Comparison of ENCODE assay signal across 9 mouse cellular contexts in genomic region chr6:114891272-114891671, GRCm38 (mm10).
DNase-seq lines count a peak whose midpoint lies in the region; ATAC-seq and TF ChIP-seq lines count a peak whose summit lies in the region.
"Had no signal": no experiment of that assay in that cellular context is flagged by ENCODE, and none has a peak within 500 bp of the region (broad histone marks: within the 10 kb centered on the region; RNA-seq: fewer than 3 reads in every experiment).

No protein-coding gene starts in this region.

- DNase-seq in embryonic facial prominence, embryonic 10.5 days (ENCODE audit: low spot score): no peak
- no peak for DNase-seq in kidney, postnatal 0 days (ENCODE audit: low spot score)
- DNase-seq in kidney, postnatal 10 days: no peak
- no peak for DNase-seq in spleen, postnatal 14 days (ENCODE audit: low spot score in 2 of 2)
- no peak for DNase-seq in ovary, postnatal 14 days (ENCODE audit: low spot score)

- H3K4me3 ChIP-seq in embryonic facial prominence, embryonic 12.5 days: no peak overlapping the region
- H3K4me3 ChIP-seq in embryonic facial prominence, embryonic 10.5 days: no peak overlapping the region
- no peak overlapping the region for H3K4me3 ChIP-seq in kidney, postnatal 0 days (replicated peaks; ENCODE audit: low read depth, low read length)
- no peak overlapping the region for H3K4me3 ChIP-seq in embryonic facial prominence, embryonic 13.5 days
- no peak overlapping the region for H3K4me3 ChIP-seq in intestine, postnatal 0 days (ENCODE audit: low read depth, low read length)

- WGBS in embryonic facial prominence, embryonic 12.5 days: 91% methylated on average over 12 of the region's 12 CpGs
- 89% methylated on average over 12 of the region's 12 CpGs for WGBS in embryonic facial prominence, embryonic 10.5 days
- 93% methylated on average over 12 of the region's 12 CpGs for WGBS in kidney, postnatal 0 days
- 87% methylated on average over 12 of the region's 12 CpGs for WGBS in embryonic facial prominence, embryonic 13.5 days
- WGBS in intestine, postnatal 0 days: 93% methylated on average over 12 of the region's 12 CpGs

- H3K9me3 ChIP-seq in embryonic facial prominence, embryonic 12.5 days: no peaks in the 10 kb centered on the region
- H3K9me3 ChIP-seq in embryonic facial prominence, embryonic 10.5 days: no peaks in the 10 kb centered on the region
- H3K9me3 ChIP-seq in kidney, postnatal 0 days (replicated peaks; ENCODE audit: low read length): no peaks in the 10 kb centered on the region
- no peaks in the 10 kb centered on the region for H3K9me3 ChIP-seq in embryonic facial prominence, embryonic 13.5 days
- no peaks in the 10 kb centered on the region for H3K9me3 ChIP-seq in intestine, postnatal 0 days (ENCODE audit: control insufficient read depth)

- TF ChIP-seq CTCF in kidney, postnatal 0 days (IDR thresholded peaks at IDR 0.05; ENCODE audit: low read depth): no peak
- no peak for TF ChIP-seq CTCF in intestine, postnatal 0 days (IDR thresholded peaks at IDR 0.05; ENCODE audit: low read depth)

- H3K27me3 ChIP-seq in embryonic facial prominence, embryonic 12.5 days: no peaks in the 10 kb centered on the region
- H3K27me3 ChIP-seq in embryonic facial prominence, embryonic 10.5 days (replicated peaks; ENCODE audit: low read depth, poor library complexity, severe bottlenecking): no peaks in the 10 kb centered on the region
- H3K27me3 ChIP-seq in kidney, postnatal 0 days (ENCODE audit: insufficient read depth, low read length): no peaks in the 10 kb centered on the region
- no peaks in the 10 kb centered on the region for H3K27me3 ChIP-seq in embryonic facial prominence, embryonic 13.5 days
- H3K27me3 ChIP-seq in intestine, postnatal 0 days (replicated peaks; ENCODE audit: control insufficient read depth, insufficient read depth, low read length): no peaks in the 10 kb centered on the region

- H3K4me1 ChIP-seq in embryonic facial prominence, embryonic 12.5 days: peaks cover 73% of the 10 kb centered on the region
- peaks cover 85% of the 10 kb centered on the region for H3K4me1 ChIP-seq in embryonic facial prominence, embryonic 10.5 days
- H3K4me1 ChIP-seq in kidney, postnatal 0 days (replicated peaks; ENCODE audit: insufficient read depth, low read length): peaks cover 41% of the 10 kb centered on the region
- peaks cover 89% of the 10 kb centered on the region for H3K4me1 ChIP-seq in embryonic facial prominence, embryonic 13.5 days
- 0 out of 2 replicates have a peak, but pooled peaks cover 4% of the 10 kb centered on the region for H3K4me1 ChIP-seq in intestine, postnatal 0 days (replicated peaks; ENCODE audit: control insufficient read depth, insufficient read depth, low read length)

- H3K27ac ChIP-seq in embryonic facial prominence, embryonic 12.5 days: peak overlapping the region; percentile 51; the same call in 1 of the 2 replicates
- H3K27ac ChIP-seq in embryonic facial prominence, embryonic 10.5 days (replicated peaks): no peak overlapping the region
- peak overlapping the region; percentile 36; the same call in 1 of the 2 replicates for H3K27ac ChIP-seq in kidney, postnatal 0 days
- H3K27ac ChIP-seq in embryonic facial prominence, embryonic 13.5 days: peak overlapping the region; percentile 75
- no peak overlapping the region for H3K27ac ChIP-seq in intestine, postnatal 0 days (ENCODE audit: low read depth, low read length)
- H3K27ac ChIP-seq: liver, embryonic 14.5 days had no signal

- no peak overlapping the region for H3K9ac ChIP-seq in embryonic facial prominence, embryonic 12.5 days
- H3K9ac ChIP-seq in kidney, postnatal 0 days (ENCODE audit: low read depth, low read length): no peak overlapping the region
- 0 out of 2 replicates have a peak overlapping the region, but pooled peaks have one; percentile 23 for H3K9ac ChIP-seq in embryonic facial prominence, embryonic 13.5 days
- peak overlapping the region; percentile 17; the same call in 1 of the 2 replicates for H3K9ac ChIP-seq in intestine, postnatal 0 days (ENCODE audit: low read depth, low read length)
- H3K9ac ChIP-seq: liver, embryonic 14.5 days had no signal

- peaks cover 20% of the 10 kb centered on the region; the same call in 1 of the 2 replicates for H3K36me3 ChIP-seq in embryonic facial prominence, embryonic 12.5 days
- peaks cover 57% of the 10 kb centered on the region for H3K36me3 ChIP-seq in embryonic facial prominence, embryonic 10.5 days (replicated peaks)
- H3K36me3 ChIP-seq in kidney, postnatal 0 days (ENCODE audit: insufficient read depth, low read length): 0 out of 2 replicates have a peak, but pooled peaks cover 12% of the 10 kb centered on the region
- H3K36me3 ChIP-seq in embryonic facial prominence, embryonic 13.5 days: peaks cover 36% of the 10 kb centered on the region
- H3K36me3 ChIP-seq in intestine, postnatal 0 days (ENCODE audit: control insufficient read depth, insufficient read depth): 0 out of 2 replicates have a peak, but pooled peaks cover 5% of the 10 kb centered on the region

- no peak for ATAC-seq in embryonic facial prominence, embryonic 12.5 days (ENCODE audit: insufficient number of reproducible peaks, insufficient read depth, low FRiP score, low TSS enrichment)
- no peak for ATAC-seq in kidney, postnatal 0 days (replicated peaks; ENCODE audit: low FRiP score, low read depth)
- ATAC-seq in embryonic facial prominence, embryonic 13.5 days (ENCODE audit: insufficient number of reproducible peaks, insufficient read depth, low FRiP score, low TSS enrichment, low read depth): no peak
- no peak for ATAC-seq in intestine, postnatal 0 days

- H3K4me2 ChIP-seq in embryonic facial prominence, embryonic 12.5 days (replicated peaks): no peak overlapping the region
- H3K4me2 ChIP-seq in kidney, postnatal 0 days (ENCODE audit: low read length): no peak overlapping the region
- peak overlapping the region; percentile 35; the same call in 1 of the 2 replicates for H3K4me2 ChIP-seq in embryonic facial prominence, embryonic 13.5 days
- H3K4me2 ChIP-seq in intestine, postnatal 0 days (replicated peaks; ENCODE audit: low read depth): no peak overlapping the region

Comparison
In these comparisons a context has a peak if more than half of its experiments do, and no peak if none do; other contexts are left out.
1. H3K27ac ChIP-seq: peak in embryonic facial prominence, embryonic 12.5 days (single experiment), kidney, postnatal 0 days (single experiment) and embryonic facial prominence, embryonic 13.5 days (single experiment); none in embryonic facial prominence, embryonic 10.5 days (single experiment) and intestine, postnatal 0 days (single experiment).
2. H3K9ac ChIP-seq: peak in embryonic facial prominence, embryonic 13.5 days (single experiment) and intestine, postnatal 0 days (single experiment); none in embryonic facial prominence, embryonic 12.5 days (single experiment) and kidney, postnatal 0 days (single experiment).